Mouse (Mus musculus) stomach, embryonic 14.5 days (tissue): Measurements from ENCODE around the gene Tenm3. TPM values are rescaled to one million over a fixed set of nuclear protein-coding genes. Genes with fewer than 3 reads are reported as not detected.
A peak's percentile ranks its signal among the peaks of the same experiment; 100 is the strongest.

Source experiments
- ATAC-seq: fragments of 200-750 bp; cut with Nextera tagmentation; 2 replicates; pipeline ENCODE4 v1.8.0; 2017; ENCODE audit warnings: low read depth, moderate TSS enrichment; ENCODE audit not compliant: insufficient number of reproducible peaks, insufficient read depth, low FRiP score
- H3K27ac ChIP-seq: fragments of 300-500 bp; sonication (generic); 2 replicates; pipeline ENCODE4 v1.5.1; 2014; ENCODE audit warnings: mild to moderate bottlenecking, low read length, moderate library complexity, mixed read lengths
- H3K27me3 ChIP-seq: fragments of 300-500 bp; sonication (generic); 2 replicates; pipeline ENCODE4 v1.6.1; 2014; ENCODE audit warnings: low read length, control low read depth, mixed read lengths; ENCODE audit not compliant: control insufficient read depth, insufficient read depth
- H3K36me3 ChIP-seq: fragments of 300-500 bp; sonication (generic); 2 replicates; pipeline ENCODE4 v1.6.1; 2014; ENCODE audit warnings: mild to moderate bottlenecking, control low read depth, low read length, moderate library complexity, mixed read lengths; ENCODE audit not compliant: control insufficient read depth, insufficient read depth
- H3K4me1 ChIP-seq: fragments of 300-500 bp; sonication (generic); 2 replicates; pipeline ENCODE4 v1.6.1; 2014; ENCODE audit warnings: low read length, control low read depth, mixed read lengths; ENCODE audit not compliant: control insufficient read depth, insufficient read depth
- H3K4me2 ChIP-seq: fragments of 300-500 bp; sonication (generic); replicated peaks from 2 replicates; pipeline ENCODE4 v1.6.1; 2014; ENCODE audit warnings: low read depth, low read length, control low read depth
- H3K4me3 ChIP-seq: fragments of 300-500 bp; sonication (generic); 2 replicates; pipeline ENCODE4 v1.5.1; 2014; ENCODE audit warnings: low read depth, low read length, control low read depth
- H3K9ac ChIP-seq: fragments of 300-500 bp; sonication (generic); replicated peaks from 2 replicates; pipeline ENCODE4 v1.6.1; 2014; ENCODE audit warnings: low read depth, mild to moderate bottlenecking, control low read depth, low read length, moderate library complexity, mixed read lengths
- H3K9me3 ChIP-seq: fragments of 300-500 bp; sonication (generic); 2 replicates; pipeline ENCODE4 v1.6.1; 2016; ENCODE audit warnings: low read depth, low read length, control low read depth; ENCODE audit not compliant: control insufficient read depth
- WGBS: fragments of 180-500 bp; shearing (Covaris S2); extraction: QIAGEN DNeasy Blood & Tissue Kit; methylation state at CpG from one replicate; pipeline ENCODE4 v1.1.7; 2014; 5-methylcytosine and 5-hydroxymethylcytosine counted together
- polyA plus RNA-seq: library from polyadenylated mRNA; unstranded; fragments of >200 nt; fragmentation: Nextera tagmentation; extraction: Ambion mirVana; gene quantifications from 2 replicates; pipeline ENCODE4 v1.2.1, GENCODE M21; 2014

The Tenm3 gene
- polyA plus RNA-seq, 1 experiment from 2014 or later: 29.8 TPM

DNA sequence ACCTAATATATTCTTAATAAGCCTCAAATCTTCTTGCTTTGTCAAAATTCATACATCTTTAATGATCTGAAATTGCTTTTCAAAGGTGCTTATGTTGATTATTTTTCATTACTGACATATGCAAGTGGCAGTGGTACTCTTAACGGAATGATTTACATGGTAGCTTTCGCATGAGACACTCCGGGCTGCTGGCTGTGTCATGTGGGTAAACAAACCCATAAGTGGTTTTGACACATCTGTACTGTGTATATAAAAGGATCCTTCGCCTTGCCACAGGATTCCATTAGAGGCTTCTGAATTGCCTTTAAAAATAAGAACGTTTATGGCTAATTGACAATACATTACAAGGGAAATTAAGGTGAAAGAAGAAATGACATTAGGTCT is 529.8 kb downstream of the Tenm3 start:
- Histone ChIP-seq H3K4me1 (peaks cover 21% of the 10 kb centered on the region), H3K9me3 (no peaks in the 10 kb centered on the region), H3K27ac (no peak overlapping the region), H3K27me3 (no peaks in the 10 kb centered on the region), H3K4me2 (no peak overlapping the region), H3K4me3 (no peak overlapping the region), H3K36me3 (no peaks in the 10 kb centered on the region), H3K9ac (no peak overlapping the region)
- no peak for ATAC-seq
- WGBS: 34% methylated on average over 5 of the region's 5 CpGs

DNA sequence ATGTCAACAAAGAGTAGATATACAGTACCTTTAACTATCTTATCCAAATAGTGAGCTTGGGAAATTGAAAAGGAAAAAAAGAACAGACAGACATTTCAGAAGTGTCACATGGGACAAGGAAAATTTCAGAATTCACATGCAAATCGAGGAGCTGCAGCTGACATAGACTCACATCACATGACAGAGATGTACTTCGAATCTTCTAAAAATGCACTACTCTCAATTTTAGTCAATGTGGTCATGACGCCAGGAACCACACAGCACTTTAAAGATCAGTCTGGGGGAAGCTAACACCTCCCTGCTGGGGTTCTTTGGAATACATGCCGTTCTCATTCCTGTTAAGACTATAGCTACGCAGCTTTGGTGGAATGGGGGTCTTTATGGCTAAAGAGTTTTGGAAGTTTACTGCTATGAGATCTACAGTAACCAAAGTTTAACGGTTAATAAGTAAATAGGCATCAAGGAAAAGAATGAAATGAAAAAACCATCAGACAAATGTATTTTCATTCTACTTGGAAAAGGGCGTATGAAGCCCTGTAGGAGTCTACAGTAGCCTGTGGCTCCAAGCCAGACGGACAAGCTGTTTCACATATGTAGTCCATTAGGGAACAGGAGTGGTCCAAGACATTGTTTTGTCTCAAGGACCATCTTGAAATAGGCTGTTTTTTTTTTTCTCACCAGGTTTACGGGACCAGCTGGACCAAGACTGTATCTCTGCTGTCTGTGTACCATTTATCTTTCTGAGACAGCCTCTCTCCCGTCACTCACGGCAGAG is 530.4 kb downstream of the Tenm3 start:
- no peaks in the 10 kb centered on the region for H3K9me3 ChIP-seq
- 58% methylated on average over 11 of the region's 11 CpGs for WGBS
- no peak overlapping the region for H3K4me3 ChIP-seq
- ATAC-seq: no peak
- H3K27ac ChIP-seq: no peak overlapping the region
- no peak overlapping the region for H3K4me2 ChIP-seq
- H3K36me3 ChIP-seq: no peaks in the 10 kb centered on the region
- H3K4me1 ChIP-seq: peaks cover 24% of the 10 kb centered on the region
- no peak overlapping the region for H3K9ac ChIP-seq
- H3K27me3 ChIP-seq: no peaks in the 10 kb centered on the region

DNA sequence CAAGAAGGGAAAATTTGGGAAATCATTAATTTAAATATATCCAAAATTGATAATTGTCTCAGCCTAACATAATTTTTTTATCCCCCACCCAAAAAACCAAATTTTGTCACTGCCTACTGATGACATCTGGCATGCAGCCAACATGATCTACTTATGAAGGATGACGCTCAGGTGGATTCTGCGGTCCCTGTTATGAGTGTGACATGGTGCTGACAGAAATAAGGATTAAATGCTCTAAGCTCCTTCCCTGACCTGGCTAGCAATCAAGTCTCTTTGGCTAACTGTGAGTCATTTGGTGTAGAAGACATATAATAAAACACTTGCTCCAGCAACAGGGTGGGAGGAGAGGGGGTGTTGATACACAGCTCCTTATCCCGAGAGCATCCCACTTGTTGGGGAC is 532.0 kb downstream of the Tenm3 start:
- Histone ChIP-seq H3K4me1 (peaks cover 25% of the 10 kb centered on the region), H3K27ac (no peak overlapping the region), H3K9me3 (no peaks in the 10 kb centered on the region), H3K4me3 (no peak overlapping the region), H3K36me3 (no peaks in the 10 kb centered on the region), H3K4me2 (no peak overlapping the region), H3K27me3 (no peaks in the 10 kb centered on the region), H3K9ac (no peak overlapping the region)
- ATAC-seq: no peak
- WGBS: 54% methylated on average over 3 of the region's 3 CpGs

DNA sequence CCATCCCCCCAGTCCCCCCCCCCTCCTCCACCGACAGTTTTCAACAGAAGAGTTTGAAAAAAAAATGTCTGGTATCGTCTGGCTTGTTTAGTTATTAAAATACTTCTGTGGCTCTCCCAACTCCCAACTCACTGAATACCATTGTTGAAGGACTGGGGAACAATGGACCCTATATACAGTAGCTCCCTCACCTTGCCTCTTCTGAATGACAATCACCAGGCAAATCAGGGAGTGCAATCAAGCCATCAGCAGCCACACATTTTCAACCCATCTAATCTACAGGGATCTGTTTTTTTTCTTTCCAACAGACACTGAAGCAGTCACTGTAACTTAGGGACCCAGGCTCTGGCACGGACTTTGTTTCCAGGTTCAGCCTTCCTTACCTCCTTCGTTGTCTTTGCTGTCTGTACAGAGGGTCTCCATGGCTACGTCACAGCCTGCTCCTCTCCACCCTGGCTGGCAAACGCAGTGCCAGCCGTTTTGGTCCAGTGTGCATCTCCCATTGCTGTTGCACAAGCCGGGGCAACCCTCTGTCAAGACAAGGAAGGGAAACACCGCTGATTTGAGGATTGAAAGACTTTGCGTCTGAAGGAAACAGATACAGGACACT is 533.4 kb downstream of the Tenm3 start:
- no peak for ATAC-seq
- H3K4me1 ChIP-seq: peaks cover 25% of the 10 kb centered on the region
- no peak overlapping the region for H3K9ac ChIP-seq
- WGBS: 57% methylated on average over 10 of the region's 10 CpGs
- no peak overlapping the region for H3K4me3 ChIP-seq
- H3K9me3 ChIP-seq: no peaks in the 10 kb centered on the region
- H3K4me2 ChIP-seq: no peak overlapping the region
- no peaks in the 10 kb centered on the region for H3K27me3 ChIP-seq
- peak overlapping the region; percentile 77; the same call in 1 of the 2 replicates for H3K27ac ChIP-seq
- H3K36me3 ChIP-seq: no peaks in the 10 kb centered on the region

DNA sequence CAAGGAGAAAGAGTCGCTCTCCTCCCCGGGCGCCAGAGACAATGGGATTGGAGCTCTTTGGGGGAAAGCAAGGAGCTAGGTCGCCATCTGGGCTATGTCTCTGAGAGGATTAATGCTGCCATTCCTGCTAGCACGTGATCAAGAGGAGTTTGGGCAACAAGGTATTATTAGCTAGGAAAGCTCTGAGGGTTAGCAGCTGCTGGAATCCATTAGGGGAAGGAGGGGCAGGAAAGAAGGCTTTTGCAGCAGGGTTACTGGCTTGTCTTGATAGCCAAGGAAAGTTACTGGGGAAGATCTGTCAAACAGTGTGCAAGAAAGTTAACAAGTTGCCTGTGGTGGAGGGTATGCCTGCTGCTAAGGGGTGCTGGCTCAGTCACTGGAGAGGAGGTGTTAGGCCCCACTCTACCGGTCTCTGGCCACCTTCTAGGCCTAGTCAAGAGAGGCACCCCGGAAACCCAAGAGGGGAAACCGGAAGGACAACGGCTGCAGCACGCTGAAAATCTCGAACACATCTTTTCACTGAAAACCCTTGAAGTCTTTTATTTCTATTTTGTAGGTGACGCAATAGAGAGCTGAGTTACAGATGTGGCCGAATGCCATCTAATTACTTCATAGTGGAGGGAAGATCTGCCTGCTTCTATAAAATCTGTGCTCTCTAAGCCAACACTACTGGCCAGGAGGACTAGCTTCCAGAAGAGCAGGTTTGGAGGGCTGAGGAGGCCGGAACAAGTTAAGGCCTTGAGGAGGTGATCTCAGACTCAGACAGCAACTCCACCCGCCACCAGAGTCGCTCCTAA is 534.4 kb downstream of the Tenm3 start:
- Histone ChIP-seq H3K9me3 (no peaks in the 10 kb centered on the region), H3K4me3 (no peak overlapping the region), H3K9ac (no peak overlapping the region), H3K27ac (peak overlapping the region; percentile 77), H3K36me3 (no peaks in the 10 kb centered on the region), H3K27me3 (no peaks in the 10 kb centered on the region), H3K4me1 (peaks cover 25% of the 10 kb centered on the region), H3K4me2 (no peak overlapping the region)
- peak; percentile 74; the same call in 1 of the 2 replicates for ATAC-seq
- WGBS: 29% methylated on average over 16 of the region's 16 CpGs

DNA sequence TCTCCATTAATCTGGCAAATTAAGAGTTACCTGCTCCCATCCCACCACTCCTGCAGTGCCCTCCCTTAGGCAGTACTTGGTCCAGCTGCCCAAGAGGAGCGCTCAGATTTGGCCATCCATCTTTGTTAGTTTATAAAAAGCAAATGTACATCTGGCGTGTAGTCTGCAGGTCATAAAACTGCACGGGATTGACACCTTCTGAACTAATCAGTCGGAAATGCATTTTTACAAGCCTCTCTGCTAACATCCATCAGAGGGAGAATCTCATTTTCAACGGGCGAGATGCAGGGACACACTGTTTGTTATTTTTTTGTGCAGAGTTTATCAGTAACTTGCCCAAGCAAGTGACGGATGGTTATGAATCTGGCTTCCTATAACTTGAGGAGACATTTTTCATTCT is 539.5 kb downstream of the Tenm3 start:
- no peak for ATAC-seq
- 44% methylated on average over 7 of the region's 7 CpGs for WGBS
- H3K36me3 ChIP-seq: no peaks in the 10 kb centered on the region

DNA sequence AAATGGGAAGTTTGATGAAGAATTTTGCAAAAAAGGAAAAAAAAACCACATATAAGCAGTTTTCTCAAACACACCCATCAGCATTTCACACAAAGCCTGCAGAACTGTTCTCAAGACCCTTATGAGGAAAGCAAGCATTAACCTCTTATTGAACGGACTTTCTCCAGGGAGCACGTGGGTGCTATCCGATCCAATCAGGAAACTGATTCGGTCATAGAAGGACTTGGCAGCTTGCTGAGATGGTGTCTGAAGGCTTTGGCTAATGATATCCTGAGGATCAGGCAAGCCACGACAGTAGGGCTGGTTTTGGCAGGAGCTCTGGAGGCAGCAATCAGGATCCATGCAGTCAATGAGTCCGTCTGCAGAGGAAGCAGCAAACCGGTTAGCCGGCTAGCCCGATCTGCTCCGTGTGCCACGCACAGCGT is 543.1 kb downstream of the Tenm3 start:
- Histone ChIP-seq H3K27me3 (no peaks in the 10 kb centered on the region), H3K4me1 (0 out of 2 replicates have a peak, but pooled peaks cover 2% of the 10 kb centered on the region), H3K4me3 (no peak overlapping the region), H3K9me3 (no peaks in the 10 kb centered on the region), H3K36me3 (peaks cover 12% of the 10 kb centered on the region), H3K27ac (no peak overlapping the region), H3K9ac (no peak overlapping the region), H3K4me2 (peak overlapping the region; percentile 17; the same call in 1 of the 2 replicates)
- 46% methylated on average over 12 of the region's 12 CpGs for WGBS
- ATAC-seq: no peak

More for the DNA sequence above, 539.5 kb downstream of the Tenm3 start:
- Histone ChIP-seq H3K9ac (no peak overlapping the region), H3K4me3 (no peak overlapping the region), H3K27me3 (no peaks in the 10 kb centered on the region), H3K4me2 (no peak overlapping the region), H3K4me1 (peaks cover 9% of the 10 kb centered on the region; the same call in 1 of the 2 replicates), H3K27ac (no peak overlapping the region), H3K9me3 (no peaks in the 10 kb centered on the region)

DNA sequence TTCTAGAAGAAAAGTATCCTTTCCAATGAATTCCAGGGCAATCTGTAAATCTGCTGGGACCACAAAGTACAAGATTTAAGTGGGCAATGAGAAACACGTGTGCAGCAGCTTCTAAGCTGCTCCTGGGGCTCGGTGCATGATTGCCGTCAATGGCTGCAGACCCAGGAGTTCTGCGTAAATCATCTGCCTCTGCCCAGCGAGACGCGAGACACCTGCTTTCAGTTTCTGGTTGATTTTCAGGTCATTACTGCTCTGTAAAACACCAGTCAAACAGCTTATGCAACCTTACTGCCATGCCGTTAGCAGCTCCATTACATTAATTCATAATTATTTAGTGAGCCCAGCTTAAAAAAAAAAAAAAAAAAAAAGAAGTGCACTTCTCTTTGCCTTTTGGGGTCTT is 543.7 kb downstream of the Tenm3 start:
- Histone ChIP-seq H3K9ac (no peak overlapping the region), H3K27me3 (no peaks in the 10 kb centered on the region), H3K27ac (no peak overlapping the region), H3K4me2 (no peak overlapping the region; the same call in 1 of the 2 replicates), H3K36me3 (peaks cover 12% of the 10 kb centered on the region), H3K4me3 (no peak overlapping the region), H3K4me1 (0 out of 2 replicates have a peak, but pooled peaks cover 2% of the 10 kb centered on the region), H3K9me3 (no peaks in the 10 kb centered on the region)
- 26% methylated on average over 8 of the region's 8 CpGs for WGBS
- ATAC-seq: no peak
